Mouse (Mus musculus): ENCODE results near the gene Shisa3. TPM values are rescaled to one million over a fixed set of nuclear protein-coding genes. Genes with fewer than 3 reads are reported as not detected.

Gene Shisa3
- polyA plus RNA-seq, 1 experiment from 2014 or later: 2.1 TPM

DNA sequence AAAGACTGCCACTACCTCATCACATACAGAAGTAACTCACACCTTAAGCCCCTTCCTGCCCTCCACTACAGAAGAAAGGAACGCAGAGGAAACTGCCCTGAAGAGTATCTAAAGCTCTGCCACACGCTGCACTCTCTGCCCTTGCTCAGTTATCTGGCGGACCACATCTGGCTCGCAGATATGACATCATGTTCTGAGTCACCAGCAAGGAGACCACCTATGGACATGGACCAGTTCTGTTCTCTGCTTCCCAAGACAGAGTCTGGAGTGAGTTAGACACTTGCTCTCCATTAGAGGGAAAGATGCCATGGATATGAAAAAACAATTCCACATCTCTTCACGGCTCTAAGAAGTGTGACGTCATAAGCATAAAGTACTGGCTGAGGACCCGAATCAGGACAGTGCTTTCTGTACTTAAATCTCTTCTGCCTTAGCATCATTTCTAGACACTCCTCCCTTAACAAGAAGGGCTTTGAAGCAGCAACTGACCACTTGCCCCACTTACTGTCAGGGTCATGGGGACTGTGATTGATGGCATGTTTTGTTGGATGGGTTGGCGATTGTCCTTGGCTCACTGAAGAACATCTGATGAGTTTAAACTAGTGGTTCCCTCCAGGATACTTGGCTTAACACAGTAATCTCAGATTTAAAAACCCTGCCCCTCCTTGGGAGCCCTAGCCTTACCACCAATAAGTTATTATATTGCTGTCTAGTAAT is 33.1 kb downstream of the Shisa3 start:
- Histone ChIP-seq H3K36me3 (peaks cover 31% of the 10 kb centered on the region), H3K9me3 (no peaks in the 10 kb centered on the region), H3K4me1 (replicated peaks) (0 out of 2 replicates have a peak, but pooled peaks cover 3% of the 10 kb centered on the region), H3K27ac (no peak overlapping the region), H3K27me3 (peaks cover 3% of the 10 kb centered on the region; the same call in 1 of the 2 replicates), H3K4me3 (no peak overlapping the region), H3K9ac (no peak overlapping the region), H3K4me2 (no peak overlapping the region)
- 73% methylated on average over 8 of the region's 8 CpGs for WGBS
- no peak for ATAC-seq (ENCODE audit: low FRiP score)

DNA sequence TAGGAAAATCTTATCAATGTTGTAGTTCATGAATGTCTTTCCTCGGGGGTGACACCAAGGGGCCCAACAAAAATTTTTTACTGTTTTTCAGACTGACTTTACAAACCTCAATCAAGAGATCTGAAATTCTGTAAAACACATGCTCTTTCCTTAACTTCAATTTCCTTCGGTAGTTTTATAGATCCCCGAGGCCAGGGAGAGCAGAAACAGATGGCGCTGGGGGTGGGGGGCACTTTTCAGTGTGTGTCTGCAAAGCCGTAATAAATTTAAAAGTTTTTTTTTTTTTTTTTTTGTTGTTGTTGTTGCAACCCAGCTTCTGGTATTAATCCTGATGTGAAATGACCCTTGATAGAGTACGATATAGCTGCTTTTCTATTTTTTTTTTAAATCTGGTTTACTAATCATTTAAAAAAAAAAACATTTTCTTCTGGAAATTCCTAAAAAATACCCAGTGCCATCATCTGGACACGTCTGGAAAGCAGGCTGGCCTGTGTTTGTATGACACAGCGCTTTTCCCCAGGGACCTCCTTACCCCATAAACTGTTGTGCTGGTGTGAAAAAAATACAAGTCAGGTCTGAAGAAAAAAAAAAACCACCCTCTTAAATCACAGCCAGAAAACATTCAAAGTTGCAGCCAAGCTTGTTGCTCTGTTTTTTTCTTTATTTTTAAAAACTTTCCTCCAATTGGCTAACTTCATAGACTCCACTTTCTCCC is 33.9 kb downstream of the Shisa3 start:
- Histone ChIP-seq H3K4me3 (no peak overlapping the region), H3K9ac (no peak overlapping the region), H3K36me3 (peaks cover 31% of the 10 kb centered on the region), H3K27ac (no peak overlapping the region), H3K4me2 (no peak overlapping the region), H3K27me3 (peaks cover 3% of the 10 kb centered on the region; the same call in 1 of the 2 replicates), H3K4me1 (replicated peaks) (0 out of 2 replicates have a peak, but pooled peaks cover 3% of the 10 kb centered on the region), H3K9me3 (no peaks in the 10 kb centered on the region)
- ATAC-seq (ENCODE audit: low FRiP score): no peak
- 57% methylated on average over 8 of the region's 8 CpGs for WGBS

DNA sequence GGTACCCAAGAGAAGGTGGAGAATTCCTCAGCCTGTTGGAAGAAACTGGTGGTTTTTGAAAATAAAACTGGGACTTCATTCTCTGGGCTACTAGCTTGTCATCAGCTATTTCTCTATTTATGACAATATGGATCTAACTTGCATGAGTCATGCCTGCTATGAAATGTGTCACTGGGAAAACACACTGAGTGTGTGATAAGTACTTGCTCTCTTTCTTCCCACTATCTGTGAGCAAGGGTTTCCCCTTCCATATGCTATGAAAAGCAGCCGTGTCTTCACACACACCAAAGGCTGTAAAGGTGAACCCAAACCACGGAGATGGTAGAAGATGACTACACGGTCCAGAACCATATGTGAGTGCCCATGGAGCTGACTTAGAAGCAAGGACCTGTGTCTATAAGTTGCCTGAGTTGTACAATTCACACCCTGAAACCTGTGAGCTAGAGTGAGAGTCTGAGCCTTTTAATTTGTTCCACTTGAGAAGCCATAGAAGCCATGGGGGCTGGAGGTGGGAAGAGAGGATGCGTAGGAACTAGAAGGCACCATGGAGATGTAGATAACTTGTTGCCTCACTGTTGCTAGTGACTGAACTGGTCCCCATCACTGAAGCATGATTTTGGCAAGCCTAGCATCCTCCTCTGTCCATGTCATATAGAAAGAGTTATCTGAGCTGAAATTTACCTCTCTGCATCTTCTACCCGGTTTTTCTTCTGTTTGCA is 36.0 kb downstream of the Shisa3 start:
- ATAC-seq (ENCODE audit: low FRiP score): no peak
- H3K36me3 ChIP-seq: peaks cover 42% of the 10 kb centered on the region
- no peak overlapping the region for H3K4me2 ChIP-seq
- H3K9ac ChIP-seq: no peak overlapping the region
- H3K4me1 ChIP-seq (replicated peaks): 0 out of 2 replicates have a peak, but pooled peaks cover 3% of the 10 kb centered on the region
- H3K4me3 ChIP-seq: no peak overlapping the region
- H3K9me3 ChIP-seq: no peaks in the 10 kb centered on the region
- no peak overlapping the region for H3K27ac ChIP-seq
- 96% methylated on average over 5 of the region's 5 CpGs for WGBS
- peaks cover 8% of the 10 kb centered on the region; the same call in 1 of the 2 replicates for H3K27me3 ChIP-seq

DNA sequence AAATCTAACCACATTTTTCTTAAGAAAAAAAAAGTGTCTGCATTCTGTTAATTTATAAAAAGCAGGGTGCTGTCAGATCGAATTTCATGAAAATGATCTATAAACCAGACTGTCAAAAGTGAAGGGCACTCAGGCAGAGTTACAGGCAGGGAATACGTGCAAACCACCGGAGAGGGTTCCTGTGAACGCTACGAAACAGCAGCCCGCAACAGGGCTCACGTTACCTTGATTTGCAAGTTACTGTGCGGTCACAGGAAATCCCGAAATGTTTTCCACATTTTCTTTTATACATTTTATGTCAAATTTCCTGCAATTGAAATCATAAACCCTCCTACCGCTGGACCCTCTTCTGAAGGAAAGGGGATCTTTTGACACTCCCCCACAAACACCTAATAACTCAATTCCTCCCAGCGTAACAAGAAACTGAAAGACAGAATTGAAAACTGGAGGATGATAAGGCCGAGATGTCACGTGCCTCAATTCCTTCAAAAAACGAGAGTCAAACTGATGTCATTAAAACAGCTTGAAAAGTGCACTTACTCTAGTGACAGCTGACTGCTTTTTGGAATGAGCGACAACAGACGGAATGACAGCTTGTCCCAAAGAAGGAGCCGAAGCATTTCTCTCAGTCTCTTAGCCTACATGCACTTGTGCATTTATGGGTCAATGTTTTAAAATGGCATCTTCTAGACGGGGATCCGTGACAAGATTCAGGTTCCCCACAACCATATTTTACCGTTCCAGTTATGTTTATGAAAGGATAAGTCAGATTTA is 39.3 kb downstream of the Shisa3 start:
- Histone ChIP-seq H3K27ac (no peak overlapping the region), H3K4me3 (no peak overlapping the region), H3K9ac (no peak overlapping the region), H3K4me1 (replicated peaks) (no peaks in the 10 kb centered on the region), H3K27me3 (0 out of 2 replicates have a peak, but pooled peaks cover 11% of the 10 kb centered on the region), H3K4me2 (no peak overlapping the region), H3K9me3 (no peaks in the 10 kb centered on the region), H3K36me3 (peaks cover 72% of the 10 kb centered on the region)
- ATAC-seq (ENCODE audit: low FRiP score): no peak
- 89% methylated on average over 20 of the region's 20 CpGs for WGBS

DNA sequence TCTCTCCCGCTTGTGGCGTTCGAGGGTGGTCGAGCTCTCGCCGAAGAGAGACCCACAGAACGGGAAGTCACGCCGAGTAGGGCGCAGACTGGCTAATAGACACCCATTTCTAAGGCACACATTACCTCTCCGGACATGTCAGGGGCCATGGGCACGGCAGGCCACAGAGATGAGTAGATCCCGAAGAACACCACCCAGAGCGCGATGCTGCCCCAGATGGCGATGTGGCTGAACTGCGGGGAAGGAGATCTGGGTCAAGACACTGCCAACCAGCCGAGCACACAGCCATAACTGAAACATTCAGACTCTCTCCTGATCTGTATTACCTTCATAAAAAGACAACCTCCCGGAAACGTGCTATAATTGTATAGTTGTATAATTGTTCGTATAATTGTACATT is 39.9 kb downstream of the Shisa3 start:
- H3K36me3 ChIP-seq: peaks cover 75% of the 10 kb centered on the region
- no peak for ATAC-seq (ENCODE audit: low FRiP score)
- H3K4me2 ChIP-seq: no peak overlapping the region
- 0 out of 2 replicates have a peak, but pooled peaks cover 11% of the 10 kb centered on the region for H3K27me3 ChIP-seq
- H3K9me3 ChIP-seq: no peaks in the 10 kb centered on the region
- H3K4me3 ChIP-seq: no peak overlapping the region
- H3K4me1 ChIP-seq (replicated peaks): no peaks in the 10 kb centered on the region
- H3K9ac ChIP-seq: no peak overlapping the region
- 82% methylated on average over 21 of the region's 21 CpGs for WGBS
- H3K27ac ChIP-seq: no peak overlapping the region

DNA sequence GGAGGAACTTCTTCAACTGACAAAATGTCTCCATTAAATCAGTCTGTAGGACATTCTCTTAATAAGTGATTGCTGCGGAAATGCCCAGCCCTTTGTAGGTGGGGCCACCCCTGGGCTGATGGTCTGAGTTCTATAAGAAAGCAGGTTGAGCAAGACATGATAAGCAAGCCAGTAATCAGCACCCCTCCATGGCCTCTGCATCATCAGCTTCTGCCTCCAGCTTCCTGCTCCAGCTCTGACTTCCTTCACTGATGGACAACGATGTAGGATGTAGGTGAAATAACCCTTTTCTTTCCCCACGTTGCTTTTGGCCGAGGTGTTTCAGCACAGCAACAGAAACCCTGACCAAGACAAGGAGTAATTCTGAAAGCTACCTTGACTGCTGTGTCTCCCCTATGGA is 41.5 kb downstream of the Shisa3 start:
- Histone ChIP-seq H3K27me3 (peaks cover 15% of the 10 kb centered on the region; the same call in 1 of the 2 replicates), H3K9ac (no peak overlapping the region), H3K27ac (no peak overlapping the region), H3K36me3 (peaks cover 73% of the 10 kb centered on the region), H3K9me3 (no peaks in the 10 kb centered on the region), H3K4me3 (no peak overlapping the region), H3K4me1 (replicated peaks) (no peaks in the 10 kb centered on the region), H3K4me2 (no peak overlapping the region)
- WGBS: 96% methylated on average over 4 of the region's 4 CpGs
- no peak for ATAC-seq (ENCODE audit: low FRiP score)

DNA sequence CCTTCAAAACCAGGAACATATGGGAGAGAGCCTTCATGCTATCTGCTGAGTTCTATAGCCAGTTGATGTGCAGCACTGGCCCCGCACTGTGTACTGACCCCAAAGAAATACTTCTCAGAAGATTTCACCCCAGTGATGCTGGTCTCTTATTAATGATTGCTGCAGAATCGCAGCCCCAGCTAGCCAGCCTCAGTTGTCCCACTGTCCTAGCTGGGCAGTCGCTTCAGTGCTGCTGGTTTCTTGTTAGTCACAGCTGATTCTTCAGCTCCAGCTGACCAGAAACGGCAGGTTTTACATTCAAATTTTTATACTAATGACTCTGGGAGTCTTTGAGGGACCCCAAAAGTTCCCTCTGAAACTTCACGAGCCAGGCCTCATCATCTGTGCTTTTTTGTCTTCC is 42.3 kb downstream of the Shisa3 start:
- Histone ChIP-seq H3K27ac (no peak overlapping the region), H3K4me3 (no peak overlapping the region), H3K9ac (no peak overlapping the region), H3K36me3 (peaks cover 73% of the 10 kb centered on the region), H3K9me3 (no peaks in the 10 kb centered on the region), H3K27me3 (peaks cover 18% of the 10 kb centered on the region), H3K4me1 (replicated peaks) (no peaks in the 10 kb centered on the region), H3K4me2 (no peak overlapping the region)
- no peak for ATAC-seq (ENCODE audit: low FRiP score)
- 86% methylated on average over 5 of the region's 5 CpGs for WGBS

DNA sequence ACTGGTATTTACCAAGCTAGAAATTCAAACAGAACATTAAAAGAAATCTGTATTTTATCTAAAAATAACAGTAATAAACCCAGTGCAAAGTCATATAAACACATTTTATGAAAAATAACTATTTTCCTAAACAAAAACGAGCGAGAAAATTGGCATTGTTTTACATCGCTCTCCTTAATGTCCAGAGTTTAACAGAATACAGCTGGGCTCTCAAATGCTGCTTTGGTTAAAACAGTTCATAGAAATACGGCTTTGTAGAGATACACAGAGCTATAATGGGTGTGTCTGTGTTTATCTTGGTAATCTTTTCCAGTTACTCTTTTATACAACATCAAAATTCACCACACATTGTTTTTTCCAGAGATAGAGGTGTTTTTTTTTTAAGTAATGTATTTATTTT is 44.8 kb downstream of the Shisa3 start:
- 93% methylated on average over 4 of the region's 4 CpGs for WGBS
- Histone ChIP-seq H3K4me3 (no peak overlapping the region), H3K4me2 (no peak overlapping the region), H3K27me3 (peaks cover 22% of the 10 kb centered on the region), H3K4me1 (replicated peaks) (peaks cover 6% of the 10 kb centered on the region; the same call in 1 of the 2 replicates), H3K27ac (no peak overlapping the region), H3K9me3 (no peaks in the 10 kb centered on the region), H3K9ac (no peak overlapping the region), H3K36me3 (peaks cover 63% of the 10 kb centered on the region)
- no peak for ATAC-seq (ENCODE audit: low FRiP score)

DNA sequence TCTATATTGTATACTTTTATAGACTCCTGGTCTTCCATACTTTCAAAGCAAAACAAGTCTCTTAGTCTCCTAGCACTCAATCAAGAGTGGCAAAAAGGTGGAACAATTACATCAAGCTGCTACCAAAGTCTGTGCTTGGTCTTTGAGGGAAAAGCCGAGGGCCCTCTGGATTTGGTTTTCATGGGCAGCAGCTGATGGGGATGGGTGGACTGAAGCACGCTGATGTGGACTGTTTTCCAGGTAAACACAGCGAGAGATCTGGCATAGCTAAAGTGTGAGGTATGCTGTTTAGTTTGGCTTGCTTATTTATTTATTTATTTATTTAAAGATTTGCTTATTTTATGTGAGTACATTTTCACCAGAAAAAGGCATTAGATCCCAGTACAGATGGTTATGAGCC is 45.9 kb downstream of the Shisa3 start:
- Histone ChIP-seq H3K4me2 (no peak overlapping the region), H3K9ac (no peak overlapping the region), H3K4me1 (replicated peaks) (peaks cover 6% of the 10 kb centered on the region; the same call in 1 of the 2 replicates), H3K27me3 (peaks cover 22% of the 10 kb centered on the region), H3K4me3 (no peak overlapping the region), H3K9me3 (no peaks in the 10 kb centered on the region), H3K36me3 (peaks cover 52% of the 10 kb centered on the region), H3K27ac (no peak overlapping the region)
- ATAC-seq (ENCODE audit: low FRiP score): no peak
- 97% methylated on average over 3 of the region's 3 CpGs for WGBS

DNA sequence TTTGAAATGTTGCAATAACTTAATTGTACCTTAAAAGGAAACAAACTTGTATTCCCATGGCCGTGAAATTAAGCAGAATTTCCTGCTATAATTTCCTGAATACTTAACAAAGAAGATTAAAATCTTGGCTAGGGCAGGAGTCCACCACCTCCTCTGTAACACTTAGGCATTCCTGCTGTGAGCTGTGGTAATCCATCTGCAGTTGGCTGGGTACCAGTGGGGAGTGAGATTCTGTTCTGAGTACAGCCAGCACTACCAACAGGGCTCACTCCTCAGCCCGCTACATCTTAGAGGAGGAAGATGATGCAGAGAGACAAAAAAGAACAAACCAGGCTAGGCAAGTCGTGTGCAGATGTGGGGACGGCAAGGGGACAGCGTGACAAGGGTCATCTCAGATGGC is 46.9 kb downstream of the Shisa3 start:
- H3K27me3 ChIP-seq: peaks cover 31% of the 10 kb centered on the region
- no peaks in the 10 kb centered on the region for H3K9me3 ChIP-seq
- ATAC-seq (ENCODE audit: low FRiP score): no peak
- 65% methylated on average over 5 of the region's 5 CpGs for WGBS
- H3K36me3 ChIP-seq: peaks cover 46% of the 10 kb centered on the region
- H3K4me1 ChIP-seq (replicated peaks): peaks cover 6% of the 10 kb centered on the region; the same call in 1 of the 2 replicates
- no peak overlapping the region for H3K27ac ChIP-seq
- no peak overlapping the region for H3K4me3 ChIP-seq
- no peak overlapping the region for H3K9ac ChIP-seq
- H3K4me2 ChIP-seq: no peak overlapping the region

DNA sequence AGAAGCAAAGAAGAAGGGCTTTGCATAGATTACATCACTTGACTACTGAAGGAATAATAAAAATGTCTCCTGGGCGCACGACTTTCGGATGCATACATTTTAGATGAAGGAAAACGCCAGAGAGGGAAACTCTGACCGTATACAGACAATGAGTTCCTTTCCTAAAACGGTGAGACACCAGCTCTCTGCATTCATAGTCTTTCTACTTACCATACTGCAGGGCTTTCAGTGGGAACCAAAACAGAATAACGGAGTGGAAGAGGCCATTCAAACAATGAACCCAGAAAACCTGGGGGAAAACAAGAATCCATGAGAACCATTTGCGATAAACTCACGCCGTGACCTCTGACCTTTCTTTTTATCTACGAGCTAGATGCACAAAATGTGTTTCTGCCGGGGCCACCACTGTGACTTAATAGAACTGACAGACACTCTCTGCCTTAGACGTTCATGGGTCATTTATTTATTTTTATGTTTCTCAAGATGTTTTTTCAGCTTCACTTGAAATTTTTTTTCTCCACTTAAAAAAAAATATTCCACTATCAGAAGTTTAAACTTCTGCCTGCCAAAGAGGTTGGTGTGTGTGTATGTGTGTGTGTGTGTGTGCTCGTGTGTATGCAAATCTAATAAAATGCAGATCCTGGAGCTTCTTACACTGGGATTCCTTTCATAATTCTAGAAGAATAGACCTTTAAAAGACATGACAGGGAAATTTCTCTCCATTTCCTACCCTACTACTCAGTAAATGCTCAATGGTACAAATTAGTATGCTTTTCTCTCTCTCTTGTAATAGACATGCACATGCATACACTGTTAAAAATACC is 48.2 kb downstream of the Shisa3 start:
- no peak for ATAC-seq (ENCODE audit: low FRiP score)
- 17% methylated on average over 14 of the region's 14 CpGs for WGBS
- Histone ChIP-seq H3K4me3 (no peak overlapping the region), H3K4me2 (no peak overlapping the region), H3K9me3 (no peaks in the 10 kb centered on the region), H3K27ac (no peak overlapping the region), H3K9ac (no peak overlapping the region), H3K36me3 (peaks cover 33% of the 10 kb centered on the region), H3K4me1 (replicated peaks) (peaks cover 6% of the 10 kb centered on the region; the same call in 1 of the 2 replicates), H3K27me3 (peaks cover 36% of the 10 kb centered on the region)
